Mouse (Mus musculus): ENCODE data around the gene Sel1l. TPM values are rescaled to one million over a fixed set of nuclear protein-coding genes. Genes with fewer than 3 reads are reported as not detected.

The Sel1l gene
- polyA plus RNA-seq, 1 experiment from 2014 or later, result 111 TPM

DNA sequence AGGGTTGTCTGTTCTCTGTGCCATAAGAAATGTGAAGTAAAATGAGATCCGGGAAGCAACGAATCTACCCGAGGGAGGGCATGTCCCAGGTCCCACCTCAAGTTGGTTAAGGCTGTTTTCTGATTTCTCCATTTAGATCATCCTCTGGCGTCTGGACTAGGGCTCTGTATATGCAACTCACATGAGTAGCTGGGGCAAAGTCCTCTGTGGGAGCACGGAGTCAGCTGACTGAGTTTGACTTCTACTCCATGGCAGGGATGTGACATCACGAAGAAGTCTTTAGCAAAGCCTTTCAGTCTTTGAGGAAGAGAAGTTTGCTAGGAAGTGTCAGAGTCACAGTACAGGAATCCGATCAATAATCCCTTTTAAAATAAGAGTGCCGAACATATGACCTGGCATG lies 40.0 kb downstream of the Sel1l start:
- Histone ChIP-seq H3K4me2 (no peak overlapping the region), H3K9ac (no peak overlapping the region), H3K27me3 (no peaks in the 10 kb centered on the region), H3K36me3 (peaks cover 75% of the 10 kb centered on the region), H3K9me3 (no peaks in the 10 kb centered on the region), H3K27ac (replicated peaks) (no peak overlapping the region), H3K4me3 (no peak overlapping the region), H3K4me1 (replicated peaks) (no peaks in the 10 kb centered on the region)
- ATAC-seq (ENCODE audit: low read depth), result no peak
- WGBS, result 95% methylated on average over 8 of the region's 8 CpGs

DNA sequence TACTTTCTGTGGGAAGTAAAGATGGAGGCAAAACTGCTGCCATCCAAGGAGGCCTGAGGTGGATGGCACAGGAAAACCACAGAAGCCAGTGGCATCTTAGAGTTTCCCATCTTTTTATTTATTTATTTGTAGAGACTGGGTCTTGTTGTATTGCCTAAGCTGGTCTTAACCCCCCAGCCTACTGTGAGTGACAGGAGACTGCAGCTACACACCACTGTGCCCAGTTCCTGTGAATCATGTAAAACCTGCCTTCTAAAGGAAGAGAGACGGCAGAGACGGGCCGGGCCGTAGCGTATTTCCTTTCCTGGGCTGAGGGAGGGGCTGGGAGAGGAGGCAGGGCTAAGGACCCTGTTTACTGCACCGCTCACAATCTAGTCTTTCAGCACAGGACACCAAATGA lies 41.2 kb downstream of the Sel1l start:
- Histone ChIP-seq H3K36me3 (peaks cover 64% of the 10 kb centered on the region), H3K27ac (replicated peaks) (no peak overlapping the region), H3K9ac (no peak overlapping the region), H3K9me3 (no peaks in the 10 kb centered on the region), H3K27me3 (no peaks in the 10 kb centered on the region), H3K4me2 (no peak overlapping the region), H3K4me1 (replicated peaks) (no peaks in the 10 kb centered on the region), H3K4me3 (no peak overlapping the region)
- no peak for ATAC-seq (ENCODE audit: low read depth)
- WGBS, result 81% methylated on average over 6 of the region's 6 CpGs

DNA sequence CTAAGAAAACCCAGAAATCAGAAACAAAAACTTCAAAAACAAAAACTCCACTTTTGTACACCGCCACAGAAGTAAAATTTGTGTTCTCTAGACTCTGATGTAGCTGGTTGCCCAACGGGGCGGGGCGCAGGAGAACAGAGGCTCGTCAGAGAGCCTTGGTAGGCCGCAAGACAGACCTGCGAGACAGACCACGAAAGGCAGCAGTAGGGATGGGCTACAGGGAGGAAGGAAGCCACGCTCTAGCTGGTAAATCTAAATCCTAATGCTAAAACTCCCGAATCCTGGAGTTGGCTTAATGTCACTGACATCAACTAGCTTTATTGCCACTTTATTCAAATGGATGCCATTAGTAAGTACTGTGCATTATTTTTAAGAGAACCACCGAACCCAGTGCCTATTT lies 41.9 kb downstream of the Sel1l start:
- H3K27ac ChIP-seq (replicated peaks), result no peak overlapping the region
- no peaks in the 10 kb centered on the region for H3K4me1 ChIP-seq (replicated peaks)
- H3K27me3 ChIP-seq, result no peaks in the 10 kb centered on the region
- no peak overlapping the region for H3K4me2 ChIP-seq
- ATAC-seq (ENCODE audit: low read depth), result no peak
- H3K36me3 ChIP-seq, result peaks cover 57% of the 10 kb centered on the region
- H3K9me3 ChIP-seq, result no peaks in the 10 kb centered on the region
- no peak overlapping the region for H3K9ac ChIP-seq
- H3K4me3 ChIP-seq, result no peak overlapping the region
- 89% methylated on average over 11 of the region's 11 CpGs for WGBS

DNA sequence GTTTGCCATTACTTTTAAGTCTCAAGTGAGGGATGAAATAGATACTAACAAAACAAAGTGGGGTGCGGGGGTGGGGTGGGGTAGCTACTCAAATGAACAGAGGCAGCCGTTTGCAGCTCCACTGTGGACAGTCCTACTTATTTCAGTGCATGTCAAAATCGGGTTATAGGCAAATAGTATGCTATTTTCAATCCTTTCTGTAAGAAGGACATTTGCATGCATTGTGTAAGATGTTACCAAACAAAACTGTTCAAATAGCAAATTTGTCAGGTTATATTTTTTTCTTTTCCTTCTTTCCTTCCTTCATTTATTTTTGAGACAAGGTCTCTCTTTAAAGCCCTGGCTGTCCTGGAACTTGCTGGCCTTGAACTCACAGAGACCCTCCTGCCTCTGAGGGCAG lies 44.7 kb downstream of the Sel1l start:
- Histone ChIP-seq H3K4me2 (no peak overlapping the region), H3K4me1 (replicated peaks) (no peaks in the 10 kb centered on the region), H3K9ac (no peak overlapping the region), H3K36me3 (peaks cover 30% of the 10 kb centered on the region), H3K4me3 (no peak overlapping the region), H3K9me3 (no peaks in the 10 kb centered on the region), H3K27ac (replicated peaks) (no peak overlapping the region), H3K27me3 (peaks cover 3% of the 10 kb centered on the region; the same call in 1 of the 2 replicates)
- 85% methylated on average over 3 of the region's 3 CpGs for WGBS
- ATAC-seq (ENCODE audit: low read depth), result no peak

DNA sequence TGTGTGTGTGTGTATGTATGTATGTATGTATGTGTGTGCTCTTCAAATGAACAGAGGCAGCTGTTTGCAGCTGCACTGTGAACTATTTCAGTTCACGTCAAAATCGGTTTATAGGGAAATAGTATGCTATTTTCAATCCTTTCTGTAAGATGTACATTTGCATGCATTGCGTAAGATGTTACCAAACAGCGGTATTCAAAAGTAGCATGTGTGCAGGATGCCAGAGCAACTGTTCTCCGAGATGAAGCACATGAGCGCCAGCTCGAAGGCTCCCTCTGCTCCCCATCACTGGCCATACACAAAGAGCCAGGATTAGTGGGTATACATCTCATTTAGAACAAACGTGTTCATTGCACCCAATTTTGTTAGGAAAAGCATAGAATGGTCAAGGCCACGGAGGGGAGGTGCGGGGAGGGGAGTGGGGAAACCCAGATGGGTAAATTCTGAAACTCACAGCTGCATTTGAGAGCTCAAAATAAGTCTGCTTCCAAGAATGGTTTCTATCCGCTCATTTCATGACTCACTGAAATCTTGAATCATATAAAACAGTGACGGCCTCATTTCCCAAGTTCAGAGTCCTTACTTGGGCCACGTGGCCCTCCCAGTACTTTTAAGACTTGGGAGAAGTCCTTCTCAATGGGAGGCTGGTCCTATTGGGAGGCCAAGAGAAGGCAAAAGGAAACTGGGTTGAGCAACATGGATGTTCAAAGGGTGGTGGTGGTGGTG lies 45.6 kb downstream of the Sel1l start:
- no peak for ATAC-seq (ENCODE audit: low read depth)
- no peak overlapping the region for H3K4me3 ChIP-seq
- peaks cover 21% of the 10 kb centered on the region for H3K36me3 ChIP-seq
- WGBS, result 86% methylated on average over 13 of the region's 13 CpGs
- H3K27me3 ChIP-seq, result peaks cover 3% of the 10 kb centered on the region; the same call in 1 of the 2 replicates
- no peaks in the 10 kb centered on the region for H3K9me3 ChIP-seq
- no peak overlapping the region for H3K27ac ChIP-seq (replicated peaks)
- H3K9ac ChIP-seq, result no peak overlapping the region
- H3K4me1 ChIP-seq (replicated peaks), result no peaks in the 10 kb centered on the region
- H3K4me2 ChIP-seq, result no peak overlapping the region

DNA sequence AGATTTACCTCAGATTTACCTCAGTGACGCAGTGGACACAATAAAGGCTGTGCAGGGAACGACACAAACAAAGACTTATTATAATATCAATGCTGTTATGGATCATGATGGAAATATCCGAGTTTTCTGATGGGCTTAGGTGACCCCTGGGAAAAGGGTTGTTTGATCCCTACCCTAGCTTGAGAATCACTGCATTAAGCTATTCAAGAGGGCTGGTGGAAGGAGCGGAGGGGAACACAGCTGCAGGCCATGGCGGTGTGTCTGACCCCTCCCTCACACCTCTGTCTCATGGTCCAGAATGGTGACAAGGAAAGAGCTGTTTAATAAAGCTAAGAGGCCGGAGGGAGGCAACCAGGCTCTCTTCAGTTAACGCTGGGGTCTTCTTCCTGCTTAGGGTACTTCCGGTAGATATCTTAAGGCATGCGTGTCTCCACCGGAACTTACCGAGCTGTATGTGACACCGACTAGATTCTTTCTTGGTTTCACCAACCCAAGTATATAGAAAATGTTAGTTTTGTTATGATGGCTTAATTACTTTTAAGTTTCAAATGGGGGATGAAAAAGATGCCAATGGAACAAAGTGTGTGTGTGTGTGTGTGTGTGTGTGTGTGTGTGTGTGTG lies 46.3 kb downstream of the Sel1l start:
- H3K36me3 ChIP-seq, result peaks cover 14% of the 10 kb centered on the region
- no peak overlapping the region for H3K4me3 ChIP-seq
- 88% methylated on average over 12 of the region's 12 CpGs for WGBS
- H3K27me3 ChIP-seq, result peaks cover 3% of the 10 kb centered on the region; the same call in 1 of the 2 replicates
- H3K9me3 ChIP-seq, result no peaks in the 10 kb centered on the region
- H3K4me2 ChIP-seq, result no peak overlapping the region
- H3K9ac ChIP-seq, result no peak overlapping the region
- no peak for ATAC-seq (ENCODE audit: low read depth)
- no peaks in the 10 kb centered on the region for H3K4me1 ChIP-seq (replicated peaks)
- no peak overlapping the region for H3K27ac ChIP-seq (replicated peaks)

DNA sequence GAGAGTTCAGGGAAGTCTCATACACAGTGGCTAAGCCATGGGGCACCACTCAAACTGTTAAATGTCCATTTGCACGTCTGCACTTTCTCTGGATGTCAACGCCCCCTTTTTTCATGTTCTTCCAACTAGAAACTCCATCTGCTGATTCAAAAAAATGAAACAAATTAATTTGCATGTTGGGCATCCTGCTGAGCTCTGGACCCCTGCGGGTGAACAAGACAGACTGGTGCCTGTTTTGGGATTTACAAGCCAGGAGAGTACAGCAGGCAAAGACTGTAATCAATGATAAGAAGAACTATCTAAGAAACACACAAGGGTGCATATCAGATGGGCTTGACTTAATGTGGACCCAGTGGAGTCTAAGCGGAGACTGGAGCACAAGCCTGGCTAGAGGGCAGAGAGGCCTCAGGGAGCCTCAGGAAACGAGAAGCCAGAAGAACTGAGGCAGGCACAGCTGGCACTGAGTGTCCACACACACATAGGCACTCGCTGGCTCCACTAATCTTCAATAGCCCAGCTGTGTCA lies 48.0 kb downstream of the Sel1l start:
- peaks cover 3% of the 10 kb centered on the region; the same call in 1 of the 2 replicates for H3K27me3 ChIP-seq
- no peaks in the 10 kb centered on the region for H3K36me3 ChIP-seq
- no peak overlapping the region for H3K4me2 ChIP-seq
- no peaks in the 10 kb centered on the region for H3K4me1 ChIP-seq (replicated peaks)
- 59% methylated on average over 6 of the region's 6 CpGs for WGBS
- no peak overlapping the region for H3K4me3 ChIP-seq
- no peak overlapping the region for H3K27ac ChIP-seq (replicated peaks)
- no peaks in the 10 kb centered on the region for H3K9me3 ChIP-seq
- H3K9ac ChIP-seq, result no peak overlapping the region
- ATAC-seq (ENCODE audit: low read depth), result no peak

DNA sequence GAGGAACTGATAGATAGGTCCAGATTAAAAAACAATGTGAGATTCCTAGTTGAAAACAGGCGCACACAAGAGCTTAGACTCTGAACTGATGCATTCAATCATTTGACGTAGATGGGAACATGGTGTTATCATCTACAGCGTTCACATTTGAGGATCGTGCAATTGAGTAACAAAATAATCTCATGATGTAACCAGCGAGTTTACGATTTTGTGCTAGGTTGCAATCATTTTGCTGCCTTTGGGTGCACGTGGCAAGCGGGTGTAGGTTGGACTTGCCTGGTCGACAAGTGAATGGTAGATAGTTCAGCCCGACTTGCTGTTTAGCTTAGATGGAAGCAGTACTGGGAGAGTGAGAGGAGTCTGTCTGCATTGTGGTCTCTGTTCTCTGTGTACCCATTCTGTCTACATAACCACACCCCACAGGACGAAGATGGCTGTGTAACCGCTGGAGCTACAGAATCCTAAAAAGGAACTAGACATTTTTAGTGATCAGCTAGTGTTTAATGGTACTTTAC lies 49.1 kb downstream of the Sel1l start:
- no peak overlapping the region for H3K9ac ChIP-seq
- no peaks in the 10 kb centered on the region for H3K4me1 ChIP-seq (replicated peaks)
- peaks cover 3% of the 10 kb centered on the region; the same call in 1 of the 2 replicates for H3K27me3 ChIP-seq
- no peak overlapping the region for H3K27ac ChIP-seq (replicated peaks)
- WGBS, result 81% methylated on average over 12 of the region's 12 CpGs
- ATAC-seq (ENCODE audit: low read depth), result no peak
- no peak overlapping the region for H3K4me3 ChIP-seq
- H3K4me2 ChIP-seq, result no peak overlapping the region
- H3K9me3 ChIP-seq, result no peaks in the 10 kb centered on the region
- no peaks in the 10 kb centered on the region for H3K36me3 ChIP-seq

DNA sequence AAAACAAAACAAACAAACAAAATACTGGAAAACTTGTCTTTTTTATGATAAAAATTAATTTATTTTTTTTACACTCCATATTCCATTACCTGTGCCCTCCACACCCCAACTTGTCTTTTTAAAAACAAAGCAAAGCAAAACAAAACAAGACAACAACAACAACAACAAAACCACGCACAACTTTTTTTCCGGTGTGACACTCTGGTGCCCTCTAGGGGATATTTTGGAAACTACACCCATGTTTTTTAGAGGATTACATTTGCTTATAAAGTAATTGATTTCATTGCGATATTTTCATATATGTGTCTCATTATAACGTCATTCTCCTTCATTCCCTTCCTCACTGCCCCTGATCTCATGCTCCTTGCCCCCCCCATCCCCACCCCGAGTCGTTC lies 49.6 kb downstream of the Sel1l start:
- Histone ChIP-seq H3K4me2 (no peak overlapping the region), H3K9me3 (no peaks in the 10 kb centered on the region), H3K27ac (replicated peaks) (no peak overlapping the region), H3K27me3 (peaks cover 3% of the 10 kb centered on the region; the same call in 1 of the 2 replicates), H3K9ac (no peak overlapping the region), H3K4me3 (no peak overlapping the region), H3K36me3 (no peaks in the 10 kb centered on the region), H3K4me1 (replicated peaks) (no peaks in the 10 kb centered on the region)
- no peak for ATAC-seq (ENCODE audit: low read depth)
- 20% methylated on average over 6 of the region's 6 CpGs for WGBS

DNA sequence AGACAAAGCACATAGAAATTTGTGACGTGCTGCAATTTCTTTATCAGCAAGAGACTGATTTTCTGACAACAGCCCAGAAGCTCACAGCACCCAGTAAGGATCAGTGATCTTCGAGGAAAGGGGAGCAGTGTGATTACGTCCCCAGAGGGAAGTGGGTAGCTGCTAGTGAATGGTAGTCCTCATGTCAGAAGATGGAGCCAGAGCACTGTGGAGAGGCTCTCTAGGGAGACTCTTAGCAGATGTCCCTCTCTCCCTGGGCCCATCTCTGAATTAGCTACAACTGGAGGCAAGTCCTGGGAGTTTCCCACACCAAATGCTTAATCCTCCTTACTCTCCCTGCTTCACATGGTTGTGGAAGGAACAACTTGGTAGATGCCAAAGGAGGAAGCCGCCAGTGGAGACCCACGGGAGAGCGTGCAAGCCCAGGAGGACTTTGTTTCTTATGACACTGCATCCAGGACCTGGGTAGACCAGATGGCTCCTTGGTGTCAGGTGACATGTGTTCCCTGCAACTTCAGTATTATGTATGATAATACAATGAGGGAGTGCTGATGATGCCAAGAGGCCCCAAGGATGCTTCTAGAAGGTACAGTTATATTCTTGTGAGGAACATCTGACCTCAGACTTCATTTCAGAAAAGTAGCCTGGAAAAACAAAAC lies 50.1 kb downstream of the Sel1l start:
- Histone ChIP-seq H3K4me1 (replicated peaks) (no peaks in the 10 kb centered on the region), H3K27me3 (peaks cover 3% of the 10 kb centered on the region; the same call in 1 of the 2 replicates), H3K27ac (replicated peaks) (no peak overlapping the region), H3K9ac (no peak overlapping the region), H3K9me3 (no peaks in the 10 kb centered on the region), H3K36me3 (no peaks in the 10 kb centered on the region), H3K4me2 (no peak overlapping the region), H3K4me3 (no peak overlapping the region)
- no peak for ATAC-seq (ENCODE audit: low read depth)
- 76% methylated on average over 6 of the region's 6 CpGs for WGBS

DNA sequence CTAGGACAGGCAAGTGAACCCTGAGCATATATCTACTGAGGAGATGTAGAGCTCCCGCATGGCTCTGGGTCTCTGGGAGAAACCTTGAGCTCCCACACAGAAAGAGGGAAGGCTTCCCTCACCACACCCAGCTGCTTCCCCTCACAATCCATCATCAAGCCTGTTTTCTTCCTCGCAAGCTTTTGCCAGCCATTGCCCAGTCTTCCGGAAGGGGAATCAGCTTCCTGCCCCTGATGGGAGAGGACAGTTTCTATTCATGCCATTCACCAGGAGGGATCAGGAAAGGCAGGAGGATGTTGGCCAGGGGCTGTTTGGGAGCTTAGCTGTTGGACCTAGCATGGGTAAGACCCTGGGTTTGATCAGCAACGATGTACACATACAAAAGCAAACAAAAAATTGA lies 52.2 kb downstream of the Sel1l start:
- Histone ChIP-seq H3K9ac (no peak overlapping the region), H3K4me3 (no peak overlapping the region), H3K36me3 (no peaks in the 10 kb centered on the region), H3K27ac (replicated peaks) (no peak overlapping the region), H3K4me2 (no peak overlapping the region), H3K9me3 (no peaks in the 10 kb centered on the region), H3K4me1 (replicated peaks) (no peaks in the 10 kb centered on the region), H3K27me3 (peaks cover 3% of the 10 kb centered on the region; the same call in 1 of the 2 replicates)
- 81% methylated on average over 4 of the region's 4 CpGs for WGBS
- ATAC-seq (ENCODE audit: low read depth), result no peak

DNA sequence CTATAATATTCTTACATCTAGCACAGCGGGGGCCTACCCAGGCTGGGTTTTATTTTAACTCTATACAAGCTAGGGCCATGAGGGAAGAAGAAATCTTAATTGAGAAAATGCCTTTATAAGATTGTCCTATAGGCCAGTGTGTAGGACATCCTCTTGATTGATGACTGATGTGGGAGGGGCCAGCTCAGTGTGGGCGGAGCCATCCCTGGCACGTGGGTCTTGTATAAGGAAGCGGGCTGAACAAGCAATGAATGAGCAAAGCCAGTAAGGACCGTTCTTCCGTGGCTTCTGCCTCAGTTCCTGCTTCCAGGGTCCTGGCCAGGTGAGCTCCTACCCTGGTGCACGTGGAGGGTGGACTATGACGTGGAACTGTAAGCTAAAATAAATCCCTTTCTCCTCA lies 55.7 kb downstream of the Sel1l start:
- Histone ChIP-seq H3K4me1 (replicated peaks) (no peaks in the 10 kb centered on the region), H3K36me3 (no peaks in the 10 kb centered on the region), H3K9me3 (no peaks in the 10 kb centered on the region), H3K9ac (no peak overlapping the region), H3K4me3 (no peak overlapping the region), H3K27ac (replicated peaks) (no peak overlapping the region), H3K27me3 (no peaks in the 10 kb centered on the region), H3K4me2 (no peak overlapping the region)
- ATAC-seq (ENCODE audit: low read depth), result no peak
- WGBS, result 76% methylated on average over 8 of the region's 8 CpGs

All from neural tube, embryonic 13.5 days (tissue).